Mouse (Mus musculus) gastrocnemius, adult 2 months (tissue): ENCODE measurements around the gene Aspdh. TPM values are rescaled to one million over a fixed set of nuclear protein-coding genes. Genes with fewer than 3 reads are reported as not detected.

Source experiments
- DNase-seq: peaks from one replicate; pipeline ENCODE4 v3.0.0; 2022
- H3K27ac ChIP-seq: fragments of 200-600 bp; 2 replicates; pipeline ENCODE4 v1.8.1; 2022; ENCODE audit warnings: mild to moderate bottlenecking
- H3K4me3 ChIP-seq: fragments of 200-600 bp; 2 replicates; pipeline ENCODE4 v1.8.1; 2022; ENCODE audit warnings: mild to moderate bottlenecking, moderate library complexity
- CTCF ChIP-seq: fragments of 200-600 bp; IDR thresholded peaks from 2 replicates; pipeline ENCODE4 v1.8.1; 2022; ENCODE audit warnings: antibody characterized with exemption, mild to moderate bottlenecking, moderate library complexity
- intact Hi-C: fragments of 180-260 bp; cut with DNase I; formaldehyde crosslinking; loops from one replicate; pipeline ENCODE4 v1.15.1; 2025
- long read RNA-seq, 2 experiments: library from polyadenylated mRNA; stranded (forward); transcript quantifications; one replicate each; pipeline ENCODE4 v2.0.0; 2021
- total RNA-seq, 2 experiments: library from RNA; stranded (reverse); gene quantifications; 2 replicates each; pipeline ENCODE4 v1.2.3; 2021

The Aspdh gene
- total RNA-seq = not detected
- long read RNA-seq, experiment 1 = 0 reads
- long read RNA-seq, experiment 2 = 0 reads

GRCm38 (mm10) chr7:44465111-44465510 is at the start of gene Aspdh:
Gene Aspdh, plus strand, starts transcription at chr7:44465391.
- TF ChIP-seq CTCF = no peak
- H3K27ac ChIP-seq = no peak within 1 kb of the TSS
- H3K4me3 ChIP-seq = no peak within 1 kb of the TSS
- intact Hi-C loops = loop anchor here (5.0 kb wide), 1 partner anchor 88 kb away; no protein-coding TSS in a partner anchor
- no peak for DNase-seq

- TF ChIP-seq CTCF = no peak
- DNase-seq = no peak
Measured at GRCm38 (mm10) chr7:44427666-44428065, 37.5 kb upstream of the Aspdh start.

DNA sequence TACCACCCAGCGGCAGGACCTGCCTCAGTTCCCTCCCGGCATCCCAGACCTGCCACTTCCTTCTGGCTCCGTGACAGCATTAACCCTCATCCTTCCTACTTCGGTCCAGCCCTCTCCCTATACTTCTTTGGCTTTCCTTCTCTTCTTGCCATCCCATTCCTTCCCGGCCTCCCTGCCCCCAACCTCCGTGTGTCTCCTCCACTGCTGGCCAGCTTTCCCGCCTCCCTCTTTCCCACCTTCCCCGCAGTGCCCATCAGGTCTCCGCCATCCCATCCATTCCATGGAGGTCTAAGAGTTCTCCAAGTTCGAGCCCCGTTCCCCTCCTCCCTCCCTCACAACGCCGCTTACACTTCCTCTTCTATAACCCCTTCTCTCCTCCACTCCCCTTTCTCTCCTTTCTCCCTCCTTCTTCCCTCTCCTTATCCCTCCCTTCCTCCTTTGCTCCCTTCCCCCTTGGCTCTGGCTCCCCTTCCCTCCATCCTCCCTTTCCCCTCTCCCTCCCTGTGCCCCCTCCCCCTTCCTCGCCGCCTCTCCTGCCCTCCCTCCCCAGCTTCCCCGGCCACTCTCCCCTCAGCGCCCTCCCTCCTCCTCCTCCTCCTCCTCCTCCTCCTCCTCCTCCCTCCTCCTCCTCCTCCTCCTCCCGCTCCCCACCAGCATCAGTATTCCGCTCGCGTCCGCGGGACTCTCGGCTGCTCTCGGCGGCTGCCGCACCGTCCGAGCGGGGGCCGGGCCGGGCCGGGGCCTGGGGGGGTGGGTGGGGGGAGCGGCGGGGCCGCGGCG is 36.8 kb upstream of the Aspdh start:
- no peak for DNase-seq
- H3K4me3 ChIP-seq = peak overlapping the region; percentile 39
- no peak for TF ChIP-seq CTCF
- no peak overlapping the region for H3K27ac ChIP-seq
- intact Hi-C loops = no loop called here

More at GRCm38 (mm10) chr7:44427666-44428065, 37.5 kb upstream of the Aspdh start:
- intact Hi-C loops = no loop called here
- no peak overlapping the region for H3K4me3 ChIP-seq
- no peak overlapping the region for H3K27ac ChIP-seq

DNA sequence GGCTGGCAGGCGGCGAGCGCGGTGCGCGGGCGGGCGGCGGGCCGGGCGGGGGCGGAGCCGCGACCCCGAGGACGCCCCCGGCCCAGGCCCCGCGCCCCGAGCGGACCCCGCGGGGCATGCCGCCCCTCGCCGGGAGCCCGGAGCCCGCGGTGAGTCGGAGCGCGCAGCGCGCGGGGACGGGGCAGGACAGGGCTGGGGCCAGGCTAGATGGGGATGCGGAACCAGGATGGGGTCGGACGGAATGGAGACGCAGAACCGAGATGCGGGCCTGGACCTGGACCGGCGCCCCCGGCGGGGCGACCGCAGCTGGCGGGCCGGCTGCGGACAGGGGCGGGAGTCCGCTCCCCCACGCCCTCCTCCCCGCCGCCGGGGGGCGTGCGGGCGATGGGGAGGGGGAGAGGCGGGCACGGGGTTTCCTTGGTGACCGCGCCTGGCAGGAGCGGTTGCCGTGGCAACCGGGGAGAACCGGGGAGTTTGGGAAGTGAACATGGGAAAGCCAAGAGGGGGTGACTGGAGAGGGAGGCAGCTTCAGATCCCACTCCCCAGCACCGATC is 36.1 kb upstream of the Aspdh start, which contains the start of gene Lrrc4b:
Gene Lrrc4b, plus strand, starts transcription at position 51 of the 554 bp plus-strand sequence.
- no peak for TF ChIP-seq CTCF
- DNase-seq = no peak
- H3K27ac ChIP-seq = no peak within 1 kb of the TSS
- peak within 1 kb of the TSS; percentile 63 for H3K4me3 ChIP-seq
- intact Hi-C loops = no loop called here

- intact Hi-C loops = no loop called here
- peak overlapping the region; percentile 63 for H3K4me3 ChIP-seq
- no peak for DNase-seq
- TF ChIP-seq CTCF = no peak
- H3K27ac ChIP-seq = no peak overlapping the region
Measured at GRCm38 (mm10) chr7:44429534-44430488, 35.4 kb upstream of the Aspdh start.

- TF ChIP-seq CTCF = no peak
- Histone ChIP-seq H3K27ac (no peak overlapping the region), H3K4me3 (no peak overlapping the region)
- intact Hi-C loops = no loop called here
- DNase-seq = no peak
Measured at GRCm38 (mm10) chr7:44432550-44432949, 32.6 kb upstream of the Aspdh start.

- Histone ChIP-seq H3K4me3 (no peak overlapping the region), H3K27ac (no peak overlapping the region)
- TF ChIP-seq CTCF = no peak
- intact Hi-C loops = no loop called here
- no peak for DNase-seq
Measured at GRCm38 (mm10) chr7:44433371-44433770, 31.8 kb upstream of the Aspdh start.

GRCm38 (mm10) chr7:44434089-44434488 is 31.1 kb upstream of the Aspdh start:
- Histone ChIP-seq H3K4me3 (no peak overlapping the region), H3K27ac (no peak overlapping the region)
- DNase-seq = no peak
- intact Hi-C loops = no loop called here
- no peak for TF ChIP-seq CTCF

DNA sequence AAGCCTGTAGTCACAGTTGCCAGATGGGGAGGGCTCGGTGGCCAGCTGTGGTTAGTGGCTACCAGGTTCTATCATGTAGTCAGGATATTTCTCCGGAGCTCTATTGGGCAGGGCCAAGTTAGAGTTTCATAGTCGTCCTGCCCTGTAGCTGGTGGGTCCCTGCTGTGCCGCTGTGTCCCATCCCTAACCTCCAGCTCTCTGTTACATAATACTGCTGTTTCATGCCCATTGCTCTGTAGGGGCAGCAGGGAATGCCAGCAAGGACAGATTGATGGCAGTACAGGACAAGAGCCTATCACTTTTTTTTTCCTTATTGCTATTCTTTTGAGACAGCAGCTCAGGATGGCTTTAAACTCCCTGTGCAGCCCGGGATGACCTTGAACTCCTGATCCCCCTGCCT is 29.4 kb upstream of the Aspdh start:
- H3K27ac ChIP-seq = no peak overlapping the region
- DNase-seq = no peak
- no peak overlapping the region for H3K4me3 ChIP-seq
- TF ChIP-seq CTCF = no peak
- intact Hi-C loops = no loop called here

DNA sequence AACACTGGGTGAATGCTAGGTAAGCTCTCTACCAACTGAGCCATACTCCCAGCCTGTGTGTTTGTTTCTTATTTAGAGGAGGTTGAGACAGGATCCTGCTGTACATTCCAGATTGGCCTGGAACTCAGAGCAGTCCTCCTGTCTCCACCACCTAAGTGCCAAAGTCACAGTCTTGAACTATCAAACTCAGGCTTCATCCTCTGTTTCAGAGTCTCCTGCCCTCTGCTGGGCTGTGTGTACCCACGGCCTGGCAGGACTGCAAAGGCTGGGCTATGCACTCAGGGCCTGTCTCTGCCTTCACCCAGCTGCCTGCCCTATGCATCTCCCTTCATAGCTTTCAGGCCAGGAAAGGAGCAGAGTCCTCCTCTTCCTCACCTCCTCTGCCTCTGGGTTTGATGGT is 28.9 kb upstream of the Aspdh start:
- DNase-seq = no peak
- Histone ChIP-seq H3K4me3 (no peak overlapping the region), H3K27ac (no peak overlapping the region)
- intact Hi-C loops = no loop called here
- TF ChIP-seq CTCF = no peak

DNA sequence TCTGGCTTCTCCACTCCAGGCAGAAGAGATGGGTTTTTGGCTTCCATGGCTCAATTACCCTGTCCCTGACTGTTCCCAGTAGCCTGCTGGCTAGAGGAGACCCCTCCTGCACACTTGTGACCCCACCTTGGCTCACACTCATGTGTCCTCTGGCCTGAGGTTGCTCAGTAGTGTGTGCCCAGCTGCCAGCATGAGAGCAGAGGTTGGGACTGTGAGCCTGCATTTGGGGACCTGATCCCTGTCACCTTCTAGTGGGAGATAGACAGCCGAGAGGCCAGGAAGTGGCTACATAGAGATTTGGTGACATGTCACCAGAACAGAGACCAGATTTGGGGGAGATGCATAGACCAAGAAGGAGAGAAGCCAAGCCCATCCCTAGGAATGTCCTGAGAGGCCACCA is 28.0 kb upstream of the Aspdh start:
- intact Hi-C loops = no loop called here
- no peak overlapping the region for H3K4me3 ChIP-seq
- no peak for TF ChIP-seq CTCF
- H3K27ac ChIP-seq = no peak overlapping the region
- no peak for DNase-seq

GRCm38 (mm10) chr7:44437933-44438332 is 27.3 kb upstream of the Aspdh start:
- Histone ChIP-seq H3K27ac (no peak overlapping the region), H3K4me3 (no peak overlapping the region)
- no peak for TF ChIP-seq CTCF
- intact Hi-C loops = no loop called here
- no peak for DNase-seq

- TF ChIP-seq CTCF = no peak
- H3K27ac ChIP-seq = no peak overlapping the region
- no peak for DNase-seq
- H3K4me3 ChIP-seq = no peak overlapping the region
- intact Hi-C loops = no loop called here
Measured at GRCm38 (mm10) chr7:44439696-44440095, 25.5 kb upstream of the Aspdh start.
